Mouse (Mus musculus): ENCODE data around the gene Adpgk.

DNA sequence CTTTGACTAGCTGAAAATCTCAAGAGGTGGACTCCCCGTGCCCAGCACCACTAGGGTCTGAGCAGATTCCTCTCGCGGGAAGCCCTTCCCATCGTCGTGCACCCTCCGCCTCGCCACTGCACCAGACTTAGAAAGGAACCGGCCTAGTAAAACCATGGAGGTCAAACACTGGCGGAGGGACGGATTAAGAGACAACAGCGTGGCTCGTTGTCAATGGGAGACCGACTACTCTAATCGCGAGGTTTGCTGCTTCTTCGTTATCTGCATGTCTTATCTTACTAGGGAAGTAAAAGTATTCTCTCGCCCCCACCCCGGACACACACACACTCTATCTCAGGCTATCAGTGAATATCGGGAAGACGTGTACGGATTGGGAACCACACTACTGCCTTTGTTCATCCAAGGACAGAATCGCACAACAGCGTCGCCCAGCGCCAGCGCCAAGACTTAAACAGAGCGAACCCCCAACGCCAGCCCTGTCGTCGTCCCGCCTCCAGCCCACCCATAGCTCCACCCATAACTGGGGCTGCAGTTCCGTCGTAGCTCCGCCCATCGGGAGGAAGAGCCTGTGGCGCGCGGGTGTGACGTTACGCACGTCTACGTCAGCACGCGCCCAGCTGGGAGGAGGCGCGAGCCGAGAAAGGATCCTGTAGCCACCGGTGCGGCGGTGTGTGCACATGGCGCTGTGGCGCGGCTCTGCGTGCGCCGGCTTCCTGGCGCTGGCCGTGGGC, at the start of gene Adpgk:
- TF ChIP-seq CTCF (IDR thresholded peaks at IDR 0.05; ENCODE audit: control insufficient read depth, insufficient read depth, low read length), result peak; percentile 68
- peak; percentile 99 for TF ChIP-seq POLR2A (IDR thresholded peaks at IDR 0.05; ENCODE audit: borderline replicate concordance, control insufficient read depth, low read depth, low read length)
